Mouse (Mus musculus) heart, postnatal 0 days (tissue): ENCODE results near the gene Ifnlr1.

Experiments
- CTCF ChIP-seq: IDR thresholded peaks from 2 replicates; pipeline ENCODE4 v1.5.1; 2016; ENCODE audit warnings: antibody characterized with exemption, control low read depth, low read depth
- EP300 ChIP-seq: IDR thresholded peaks from 2 replicates; pipeline ENCODE4 v1.6.1; 2016; ENCODE audit warnings: antibody characterized with exemption, low read depth

DNA sequence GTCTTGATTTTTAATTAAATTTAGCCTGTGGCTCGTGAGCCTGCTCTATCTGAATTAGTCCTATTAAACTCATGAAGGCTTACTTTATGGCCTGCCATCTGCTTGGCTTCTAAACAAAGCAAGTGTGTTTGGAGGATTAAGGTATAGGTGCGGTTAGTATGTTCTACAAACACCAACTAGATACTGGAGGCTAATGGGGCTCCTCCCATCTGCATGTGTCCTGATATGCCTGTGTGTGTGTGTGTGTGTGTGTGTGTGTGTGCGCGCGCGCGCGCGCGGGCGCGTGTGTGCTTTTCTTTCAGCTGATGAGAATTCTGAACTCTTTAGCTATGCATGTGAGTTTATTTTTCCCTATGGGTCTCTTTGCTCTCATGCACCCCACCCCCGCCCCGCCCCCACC, 53.6 kb downstream of the Ifnlr1 start:
- TF ChIP-seq CTCF: no peak
- TF ChIP-seq EP300: no peak
